Mouse (Mus musculus) bone marrow, adult 2 months (tissue): Measurements from ENCODE around the gene Ica1.

Experiments
- CTCF ChIP-seq: fragments of 200-500 bp; IDR thresholded peaks from 2 replicates; pipeline ENCODE4 v1.5.1; 2011; ENCODE audit warnings: low read length, control low read depth; ENCODE audit not compliant: control insufficient read depth, insufficient read depth
- POLR2A ChIP-seq: fragments of 200-500 bp; IDR thresholded peaks from 2 replicates; pipeline ENCODE4 v1.6.1; 2011; ENCODE audit warnings: low read depth, mild to moderate bottlenecking, control low read depth, low read length, borderline replicate concordance; ENCODE audit not compliant: control insufficient read depth

DNA sequence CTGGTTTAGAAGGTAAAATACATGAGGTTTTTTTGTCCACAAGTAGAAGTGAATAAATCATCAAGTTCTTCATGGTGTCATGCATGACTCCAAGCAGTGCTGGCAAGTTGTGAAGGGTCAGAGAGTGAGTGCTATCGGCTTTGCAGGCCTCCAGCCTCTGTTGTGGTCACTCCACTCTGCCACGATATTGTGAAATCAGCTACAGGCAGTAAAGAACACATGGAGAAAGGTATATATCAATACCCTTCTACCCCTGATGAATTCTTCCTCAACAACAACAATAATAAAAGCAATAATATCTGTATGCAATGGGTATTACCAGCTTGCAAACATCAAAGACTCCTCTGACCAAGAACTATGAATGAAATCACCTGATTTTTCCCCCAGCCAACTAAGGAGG, 47.9 kb downstream of the Ica1 start:
- TF ChIP-seq POLR2A (no peak), CTCF (no peak)
